Mouse (Mus musculus) limb, embryonic 15.5 days (tissue): ENCODE data around the gene Arhgap33. TPM values are rescaled to one million over a fixed set of nuclear protein-coding genes. Genes with fewer than 3 reads are reported as not detected.
"Not testable (repeated sequence)": the region's sequence is repeated elsewhere in the genome, so short reads cannot be mapped to it uniquely, and the experiment has no call there.

Experiments used
- ATAC-seq: fragments of 200-750 bp; cut with Nextera tagmentation; 2 replicates; pipeline ENCODE4 v1.8.0; 2017; ENCODE audit warnings: low read depth, moderate TSS enrichment; ENCODE audit not compliant: insufficient number of reproducible peaks, low FRiP score, low TSS enrichment
- H3K27ac ChIP-seq: fragments of 300-500 bp; sonication (generic); 2 replicates; pipeline ENCODE4 v1.5.1; 2015; ENCODE audit warnings: moderate library complexity, mild to moderate bottlenecking, inconsistent platforms
- H3K27me3 ChIP-seq: fragments of 300-500 bp; sonication (generic); 2 replicates; pipeline ENCODE4 v1.6.1; 2015; ENCODE audit warnings: inconsistent platforms
- H3K36me3 ChIP-seq: fragments of 300-500 bp; sonication (generic); 2 replicates; pipeline ENCODE4 v1.6.1; 2015; ENCODE audit warnings: inconsistent platforms
- H3K4me1 ChIP-seq: fragments of 300-500 bp; sonication (generic); 2 replicates; pipeline ENCODE4 v1.6.1; 2015; ENCODE audit warnings: inconsistent platforms
- H3K4me2 ChIP-seq: fragments of 300-500 bp; sonication (generic); 2 replicates; pipeline ENCODE4 v1.6.1; 2015; ENCODE audit warnings: mild to moderate bottlenecking, inconsistent platforms
- H3K4me3 ChIP-seq: fragments of 300-500 bp; sonication (generic); 2 replicates; pipeline ENCODE4 v1.5.1; 2015; ENCODE audit warnings: mild to moderate bottlenecking, inconsistent platforms
- H3K9ac ChIP-seq: fragments of 300-500 bp; sonication (generic); 2 replicates; pipeline ENCODE4 v1.6.1; 2015; ENCODE audit warnings: inconsistent platforms
- H3K9me3 ChIP-seq: fragments of 300-500 bp; sonication (generic); 2 replicates; pipeline ENCODE4 v1.6.1; 2016; ENCODE audit warnings: inconsistent platforms
- WGBS: fragments of 180-500 bp; shearing (Covaris S2); methylation state at CpG from one replicate; pipeline ENCODE4 v1.1.7; 2015; 5-methylcytosine and 5-hydroxymethylcytosine counted together
- polyA plus RNA-seq: library from polyadenylated mRNA; unstranded; fragments of >200 nt; fragmentation: Nextera tagmentation; extraction: Ambion mirVana; gene quantifications from 2 replicates; pipeline ENCODE4 v1.2.1, GENCODE M21; 2015

Gene Arhgap33
- polyA plus RNA-seq, 1 experiment from 2014 or later: 8.0 TPM

DNA sequence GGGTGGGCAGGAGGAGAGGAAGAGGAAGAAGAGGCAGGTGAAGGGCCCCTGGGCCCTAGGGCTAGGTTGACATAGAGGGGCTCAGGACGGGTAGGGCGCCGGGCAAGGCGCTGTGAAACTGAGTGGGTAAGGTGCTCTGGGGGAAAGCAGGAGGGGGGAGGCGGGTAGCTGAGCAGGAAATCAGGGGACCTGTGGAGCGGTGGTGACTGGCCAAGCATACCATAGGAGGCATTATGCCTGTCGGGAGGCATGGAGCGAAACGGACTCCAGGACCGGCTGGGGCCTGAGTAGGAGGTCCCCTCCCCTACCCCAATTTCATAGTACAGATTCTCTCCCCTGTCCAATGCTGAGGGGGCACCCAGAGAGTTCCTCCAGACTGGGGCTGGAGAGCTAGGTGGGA is 12.0 kb downstream of the Arhgap33 start:
- Histone ChIP-seq H3K27ac (no peak overlapping the region), H3K9ac (no peak overlapping the region), H3K9me3 (no peaks in the 10 kb centered on the region), H3K27me3 (no peaks in the 10 kb centered on the region), H3K4me1 (peaks cover 15% of the 10 kb centered on the region), H3K4me2 (no peak overlapping the region), H3K4me3 (no peak overlapping the region), H3K36me3 (peaks cover 39% of the 10 kb centered on the region)
- no peak for ATAC-seq
- 91% methylated on average over 10 of the region's 10 CpGs for WGBS

DNA sequence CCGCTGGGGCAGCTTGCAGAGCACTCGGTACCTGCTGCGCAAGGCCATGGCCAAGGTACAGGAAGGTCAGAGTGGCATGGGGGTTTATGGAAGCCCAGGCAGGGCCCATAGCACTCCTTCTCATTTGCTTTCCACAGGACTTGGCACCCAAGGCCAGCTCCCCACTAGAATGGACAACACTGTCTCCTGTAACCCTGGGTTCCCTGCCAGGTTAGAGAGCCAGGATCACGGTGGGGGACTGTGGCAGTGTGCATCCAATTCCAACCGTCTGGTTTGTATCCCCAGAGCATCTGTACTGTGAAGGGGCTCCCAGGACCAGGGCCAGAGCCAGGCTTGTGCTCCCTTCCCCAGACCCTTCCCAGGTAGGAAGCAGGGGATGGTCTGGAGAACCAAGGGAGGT is 14.0 kb downstream of the Arhgap33 start:
- WGBS: 81% methylated on average over 5 of the region's 5 CpGs
- H3K9me3 ChIP-seq: no peaks in the 10 kb centered on the region
- no peaks in the 10 kb centered on the region for H3K27me3 ChIP-seq
- peaks cover 22% of the 10 kb centered on the region for H3K36me3 ChIP-seq
- no peak overlapping the region for H3K4me3 ChIP-seq
- no peak for ATAC-seq
- H3K27ac ChIP-seq: no peak overlapping the region
- peaks cover 2% of the 10 kb centered on the region for H3K4me1 ChIP-seq
- H3K4me2 ChIP-seq: no peak overlapping the region
- H3K9ac ChIP-seq: no peak overlapping the region

DNA sequence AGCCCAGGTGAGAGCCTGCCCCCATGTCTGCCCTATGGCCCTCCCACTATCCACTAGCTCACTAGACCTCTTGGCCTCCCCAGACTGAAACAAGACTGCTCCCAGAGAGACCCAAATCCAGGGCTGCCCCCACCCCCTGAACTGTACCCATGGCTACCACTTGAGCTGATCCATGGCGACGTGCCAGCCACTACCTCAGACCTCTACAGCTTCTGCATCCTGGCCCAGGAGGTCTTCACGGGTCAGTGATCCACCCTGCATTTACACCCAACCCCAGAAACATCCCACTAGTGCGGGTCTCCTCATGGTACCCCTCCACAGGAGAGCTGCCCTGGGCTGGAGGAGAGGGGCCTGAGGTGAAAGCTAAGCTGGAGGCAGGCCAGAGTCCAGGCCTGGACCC is 14.5 kb downstream of the Arhgap33 start:
- H3K27ac ChIP-seq: no peak overlapping the region
- 76% methylated on average over 4 of the region's 4 CpGs for WGBS
- H3K4me3 ChIP-seq: no peak overlapping the region
- H3K27me3 ChIP-seq: no peaks in the 10 kb centered on the region
- no peaks in the 10 kb centered on the region for H3K9me3 ChIP-seq
- H3K4me2 ChIP-seq: no peak overlapping the region
- no peak for ATAC-seq
- H3K4me1 ChIP-seq: no peaks in the 10 kb centered on the region
- no peak overlapping the region for H3K9ac ChIP-seq
- H3K36me3 ChIP-seq: peaks cover 19% of the 10 kb centered on the region

DNA sequence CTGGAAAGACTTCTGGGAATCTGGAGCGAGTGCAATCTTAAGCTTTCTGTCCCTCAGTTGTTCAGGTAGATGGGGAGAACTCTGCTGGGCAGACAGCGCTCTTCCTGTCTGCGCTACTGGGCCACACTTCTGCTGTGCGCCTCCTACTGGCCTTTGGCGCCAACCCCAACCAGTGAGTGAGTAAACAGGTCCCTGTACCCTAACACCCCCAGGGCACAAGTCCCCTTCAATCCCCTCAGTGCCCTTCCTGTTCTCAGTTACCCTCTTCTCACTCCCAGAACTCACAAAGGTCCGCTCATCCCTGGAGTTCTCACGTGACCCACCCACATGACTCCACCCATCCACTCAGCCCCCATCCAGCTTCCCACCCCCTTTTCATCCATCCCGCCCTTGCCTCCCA is 16.5 kb downstream of the Arhgap33 start:
- WGBS: 36% methylated on average over 8 of the region's 8 CpGs
- Histone ChIP-seq H3K4me2 (no peak overlapping the region), H3K27me3 (no peaks in the 10 kb centered on the region), H3K9ac (no peak overlapping the region), H3K36me3 (peaks cover 5% of the 10 kb centered on the region), H3K4me3 (no peak overlapping the region), H3K4me1 (no peaks in the 10 kb centered on the region), H3K27ac (no peak overlapping the region), H3K9me3 (no peaks in the 10 kb centered on the region)
- no peak for ATAC-seq

DNA sequence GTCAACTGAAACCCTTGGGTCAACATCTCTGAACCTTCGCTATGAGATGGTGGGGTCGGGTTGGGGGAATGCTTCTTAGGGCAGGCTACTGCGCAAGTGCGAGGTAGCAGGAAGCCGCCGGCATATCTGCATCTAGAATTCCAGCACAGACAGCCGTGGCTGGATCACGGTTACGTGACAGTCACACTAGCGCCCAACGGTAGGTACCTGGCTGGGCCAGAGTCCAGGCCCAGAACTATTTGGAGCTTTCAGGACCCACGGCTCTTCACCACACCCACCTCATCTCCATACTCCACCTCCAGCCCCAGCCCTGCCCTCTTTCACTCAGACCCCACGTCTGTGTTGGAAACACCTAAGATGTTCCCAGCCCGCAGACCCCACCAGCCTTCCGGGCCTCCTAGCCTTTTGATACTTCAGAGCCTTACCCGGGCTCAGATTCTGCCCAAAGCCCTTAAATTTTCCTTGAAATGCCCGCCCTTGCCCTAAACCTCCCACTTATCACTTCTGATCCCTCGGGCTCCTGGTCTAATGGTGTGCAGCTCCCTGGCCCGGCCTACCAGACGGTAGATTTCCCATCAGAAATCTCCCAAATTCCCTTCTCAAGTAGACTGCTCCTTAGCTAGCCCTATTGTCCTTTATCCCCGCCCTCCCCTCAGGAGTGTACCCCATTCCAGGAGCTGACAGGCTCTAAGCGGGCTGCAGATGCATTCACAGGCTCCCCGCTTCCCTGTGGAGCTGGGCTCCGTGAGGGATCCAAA is 19.7 kb downstream of the Arhgap33 start:
- no peak overlapping the region for H3K9ac ChIP-seq
- H3K27ac ChIP-seq: no peak overlapping the region
- H3K36me3 ChIP-seq: no peaks in the 10 kb centered on the region
- H3K4me2 ChIP-seq: no peak overlapping the region
- no peaks in the 10 kb centered on the region for H3K4me1 ChIP-seq
- H3K4me3 ChIP-seq: no peak overlapping the region
- no peaks in the 10 kb centered on the region for H3K9me3 ChIP-seq
- no peaks in the 10 kb centered on the region for H3K27me3 ChIP-seq
- WGBS: 61% methylated on average over 24 of the region's 24 CpGs
- ATAC-seq: no peak

DNA sequence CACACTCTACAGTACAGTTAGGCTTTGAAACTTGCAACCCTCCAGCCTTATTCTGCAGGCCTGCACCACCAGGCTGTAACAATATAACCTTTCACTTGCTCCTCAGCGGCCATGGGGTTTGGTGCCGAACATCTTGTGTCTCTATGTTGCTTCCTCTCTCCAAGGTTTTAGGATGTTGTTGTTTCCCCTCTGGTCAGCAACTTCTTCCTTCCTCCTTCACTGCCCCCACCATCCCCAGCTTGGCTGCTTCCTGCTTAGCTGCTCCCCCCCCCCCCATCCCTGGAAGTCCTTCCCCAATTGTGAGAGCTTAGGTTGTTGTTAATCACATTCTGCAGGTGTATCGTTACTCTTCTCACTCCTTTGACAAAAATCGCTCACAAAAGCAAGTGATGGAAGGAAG is 26.8 kb downstream of the Arhgap33 start:
- H3K36me3 ChIP-seq: no peaks in the 10 kb centered on the region
- H3K4me3 ChIP-seq: no peak overlapping the region
- H3K27me3 ChIP-seq: no peaks in the 10 kb centered on the region
- WGBS: 70% methylated on average over 4 of the region's 4 CpGs
- no peak overlapping the region for H3K4me2 ChIP-seq
- H3K9ac ChIP-seq: no peak overlapping the region
- no peaks in the 10 kb centered on the region for H3K9me3 ChIP-seq
- ATAC-seq: no peak
- H3K4me1 ChIP-seq: no peaks in the 10 kb centered on the region
- H3K27ac ChIP-seq: no peak overlapping the region

DNA sequence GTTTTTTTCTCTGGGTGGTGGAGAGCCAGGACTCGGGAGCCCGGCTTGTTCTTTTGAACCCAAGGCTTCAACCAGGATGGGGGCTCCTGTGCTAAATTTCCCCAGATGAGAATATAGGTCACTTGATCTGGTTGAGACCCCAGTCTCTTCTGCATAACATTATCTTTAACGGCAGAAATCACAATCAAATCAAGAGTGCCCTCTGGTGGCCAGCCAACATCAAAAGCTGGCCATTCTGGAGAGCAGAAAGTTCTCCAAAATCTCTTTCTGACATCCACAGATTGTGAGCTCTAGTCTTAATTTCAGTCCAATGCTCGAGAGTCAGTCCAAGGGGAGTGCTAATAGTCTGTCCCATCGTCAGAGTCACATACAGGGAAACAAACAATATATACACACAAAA is 33.7 kb downstream of the Arhgap33 start:
- WGBS: 68% methylated on average over 5 of the region's 5 CpGs
- H3K4me2 ChIP-seq, H3K9me3 ChIP-seq, H3K36me3 ChIP-seq, H3K4me1 ChIP-seq, H3K27ac ChIP-seq, ATAC-seq, H3K27me3 ChIP-seq, H3K4me3 ChIP-seq, H3K9ac ChIP-seq: not testable (repeated sequence)

DNA sequence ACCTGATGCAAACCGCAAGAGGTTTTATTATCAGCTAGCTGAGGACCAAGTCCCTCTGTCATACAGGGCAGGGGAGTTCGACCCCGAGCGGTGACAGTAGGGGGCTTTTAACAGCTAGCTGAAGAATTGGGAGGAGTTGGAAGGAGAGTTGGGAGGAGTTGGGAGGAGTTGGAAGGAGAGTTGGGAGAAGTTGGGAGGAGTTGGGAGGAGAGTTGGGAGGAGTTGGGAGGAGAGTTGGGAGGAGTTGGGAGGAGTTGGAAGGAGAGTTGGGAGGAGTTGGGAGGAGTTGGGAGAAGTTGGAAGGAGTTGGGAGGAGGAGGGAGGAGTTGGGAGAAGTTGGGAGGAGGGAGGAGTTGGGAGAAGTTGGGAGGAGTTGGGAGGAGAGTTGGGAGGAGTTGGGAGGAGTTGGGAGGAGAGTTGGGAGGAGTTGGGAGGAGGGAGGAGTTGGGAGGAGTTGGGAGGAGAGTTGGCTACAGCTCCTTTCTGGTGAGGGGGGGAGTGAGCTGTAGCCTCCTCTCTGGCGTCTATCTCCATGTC is 39.3 kb downstream of the Arhgap33 start:
- not testable (repeated sequence) for H3K27ac ChIP-seq, H3K4me3 ChIP-seq, H3K4me1 ChIP-seq, H3K4me2 ChIP-seq, ATAC-seq, H3K9ac ChIP-seq, H3K27me3 ChIP-seq, H3K9me3 ChIP-seq, H3K36me3 ChIP-seq
- 45% methylated on average over 5 of the region's 5 CpGs for WGBS

DNA sequence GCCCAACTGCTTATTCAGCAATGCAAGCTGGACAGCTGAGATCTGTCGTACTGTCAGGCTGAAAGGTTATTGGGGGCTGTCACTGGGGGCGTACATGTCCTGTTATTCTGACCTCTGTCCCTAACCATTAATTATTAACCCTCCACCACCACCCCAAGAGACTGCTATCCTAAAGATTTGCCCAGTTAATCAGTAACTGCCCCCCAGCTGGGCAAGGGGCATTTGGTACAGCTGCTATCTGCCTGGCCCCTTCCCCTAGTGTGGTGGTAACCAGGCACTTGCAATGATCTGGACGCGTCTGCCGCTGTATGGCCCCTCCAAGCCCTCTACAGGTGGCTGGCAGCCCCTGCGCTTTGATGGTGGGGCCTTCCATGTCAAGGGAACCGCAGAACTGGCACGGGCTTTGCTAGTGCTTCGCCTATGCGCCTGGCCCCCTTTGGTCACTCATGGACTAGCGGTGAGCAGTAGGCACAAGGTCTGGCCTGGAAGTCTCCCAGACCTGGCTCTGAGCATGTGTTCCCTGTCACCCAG is 41.4 kb downstream of the Arhgap33 start, which contains the start of gene Prodh2:
TSS of gene Prodh2 (plus strand) at position 222 of the 531 bp plus-strand sequence.
- Histone ChIP-seq H3K9me3 (no peaks in the 10 kb centered on the region), H3K4me3 (no peak within 1 kb of the TSS), H3K27me3 (peaks cover 17% of the 10 kb centered on the region), H3K4me1 (0 out of 2 replicates have a peak, but pooled peaks cover 3% of the 10 kb centered on the region), H3K27ac (no peak within 1 kb of the TSS), H3K9ac (no peak within 1 kb of the TSS), H3K4me2 (no peak within 1 kb of the TSS), H3K36me3 (no peaks in the 10 kb centered on the region)
- ATAC-seq: no peak
- WGBS: 59% methylated on average over 11 of the region's 11 CpGs

DNA sequence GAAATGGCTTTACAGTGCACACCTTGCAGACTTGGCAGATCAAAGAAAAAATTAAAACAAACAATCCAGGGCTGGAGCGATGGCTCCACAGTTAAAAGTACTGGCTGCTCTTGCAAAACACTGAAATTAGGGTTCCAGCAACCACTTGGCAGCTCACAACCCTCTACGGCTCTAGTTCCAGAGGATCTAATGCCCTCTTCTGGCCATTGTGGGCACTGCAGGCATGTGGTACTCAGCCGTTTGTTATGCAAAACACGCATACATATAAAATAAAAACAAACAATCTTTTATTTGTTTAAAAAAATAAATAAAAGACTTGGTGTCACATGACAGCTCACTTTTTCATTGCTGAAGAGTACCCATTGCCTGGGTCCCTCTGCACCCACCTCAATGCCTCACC is 42.1 kb downstream of the Arhgap33 start:
- H3K4me2 ChIP-seq: no peak overlapping the region
- H3K4me3 ChIP-seq: no peak overlapping the region
- H3K27me3 ChIP-seq: peaks cover 17% of the 10 kb centered on the region
- no peaks in the 10 kb centered on the region for H3K9me3 ChIP-seq
- 16% methylated on average over 4 of the region's 4 CpGs for WGBS
- no peaks in the 10 kb centered on the region for H3K36me3 ChIP-seq
- 0 out of 2 replicates have a peak, but pooled peaks cover 3% of the 10 kb centered on the region for H3K4me1 ChIP-seq
- ATAC-seq: no peak
- H3K27ac ChIP-seq: no peak overlapping the region
- H3K9ac ChIP-seq: no peak overlapping the region

DNA sequence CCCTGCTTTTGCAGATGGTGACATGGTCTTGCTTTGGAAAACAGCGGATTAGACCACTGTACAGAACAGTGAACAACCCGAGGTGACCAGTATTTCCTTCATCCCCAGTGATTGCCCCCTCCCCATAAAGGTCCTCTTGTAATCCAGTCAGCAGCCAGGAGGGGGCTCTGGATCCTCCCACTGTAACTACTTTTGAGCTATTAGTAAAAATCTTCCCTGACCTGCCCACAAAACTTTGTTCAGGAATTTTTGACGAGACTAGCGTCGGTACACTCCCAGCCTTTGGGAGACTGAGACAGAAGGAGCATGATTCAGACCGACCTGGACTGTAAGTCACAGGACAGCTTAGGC is 43.9 kb downstream of the Arhgap33 start:
- WGBS: 16% methylated on average over 6 of the region's 6 CpGs
- no peak overlapping the region for H3K4me2 ChIP-seq

DNA sequence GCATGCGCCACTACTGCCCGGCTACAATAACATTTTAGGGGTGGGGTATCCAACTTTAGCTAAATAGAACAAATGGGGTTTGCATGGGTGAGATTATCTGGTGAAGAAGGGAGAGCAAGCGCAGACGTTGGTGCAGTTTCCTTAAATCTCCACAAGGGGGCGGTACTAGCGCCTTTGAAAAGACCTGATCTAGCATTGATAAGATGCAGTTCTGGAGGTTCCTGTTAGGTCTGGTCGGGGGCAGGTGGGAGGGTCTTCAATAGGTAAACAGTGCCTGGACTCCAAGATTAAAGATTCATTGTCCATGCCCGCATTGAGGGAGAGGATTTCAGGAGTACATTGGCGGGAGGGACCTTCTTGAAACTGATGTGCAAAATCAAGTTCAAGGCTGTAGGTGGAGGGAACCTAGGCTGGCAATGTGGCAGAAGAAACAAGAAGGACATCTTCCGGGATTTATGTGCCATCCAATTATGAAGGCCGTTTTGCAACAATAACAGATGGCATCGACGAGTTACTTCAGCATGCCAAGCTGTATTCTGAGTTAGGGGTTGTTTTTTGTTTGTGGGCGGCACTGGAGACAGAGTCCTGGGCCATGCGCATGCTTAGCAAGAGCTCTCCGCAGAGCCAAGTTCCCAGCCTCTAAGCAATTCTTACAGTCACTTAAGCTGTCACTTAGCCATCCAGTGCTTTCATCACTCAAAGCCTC is 44.5 kb downstream of the Arhgap33 start:
- Histone ChIP-seq H3K4me3 (no peak overlapping the region), H3K9me3 (no peaks in the 10 kb centered on the region), H3K27me3 (peaks cover 17% of the 10 kb centered on the region), H3K4me2 (no peak overlapping the region), H3K9ac (no peak overlapping the region), H3K27ac (no peak overlapping the region), H3K36me3 (no peaks in the 10 kb centered on the region), H3K4me1 (0 out of 2 replicates have a peak, but pooled peaks cover 3% of the 10 kb centered on the region)
- 32% methylated on average over 16 of the region's 16 CpGs for WGBS
- ATAC-seq: no peak

More for the DNA sequence above, 43.9 kb downstream of the Arhgap33 start:
- no peaks in the 10 kb centered on the region for H3K36me3 ChIP-seq
- H3K4me3 ChIP-seq: no peak overlapping the region
- 0 out of 2 replicates have a peak, but pooled peaks cover 3% of the 10 kb centered on the region for H3K4me1 ChIP-seq
- no peak for ATAC-seq
- no peak overlapping the region for H3K9ac ChIP-seq
- H3K9me3 ChIP-seq: no peaks in the 10 kb centered on the region
- H3K27ac ChIP-seq: no peak overlapping the region
- H3K27me3 ChIP-seq: peaks cover 17% of the 10 kb centered on the region
